Mouse (Mus musculus): ENCODE data around the gene Atf6. TPM values are rescaled to one million over a fixed set of nuclear protein-coding genes. Genes with fewer than 3 reads are reported as not detected.

Gene Atf6
- total RNA-seq, 2 experiments from 2014 or later, result 14.1 to 14.8 TPM

DNA sequence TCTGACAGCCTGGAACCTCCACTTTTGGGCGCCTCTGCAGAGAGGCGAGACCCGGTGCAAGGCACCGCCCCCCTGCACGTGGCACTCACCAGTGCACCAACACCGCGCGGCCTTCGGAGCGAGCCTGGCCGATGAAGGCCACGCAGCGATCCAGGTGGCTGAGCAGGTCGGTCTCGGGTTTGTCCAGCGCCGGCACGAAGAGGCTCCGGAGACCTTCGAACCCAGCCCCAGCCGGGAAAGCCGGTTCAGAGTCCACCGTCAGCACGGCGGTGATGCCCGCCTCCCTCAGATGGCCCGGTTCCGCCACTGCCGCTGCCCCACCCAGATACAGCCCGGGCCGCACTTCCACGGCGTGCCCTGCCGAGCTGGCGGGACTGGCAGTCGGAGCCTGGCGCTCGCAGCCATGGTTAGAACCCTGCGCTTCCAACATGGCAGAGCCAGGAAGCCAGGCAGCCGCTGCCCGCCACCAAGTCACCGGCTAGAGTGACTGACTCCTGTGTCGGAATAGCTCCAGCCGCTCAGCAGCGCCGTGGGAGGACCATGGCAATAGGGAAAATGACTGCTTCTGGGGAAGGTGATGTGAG lies 17.5 kb upstream of the Atf6 start, which contains the start of the genes Gm26620 and Dusp12:
Gene Gm26620, plus strand, starts transcription at position 88 of the 584 bp plus-strand sequence.
Gene Dusp12, minus strand, starts transcription at position 563 of the 584 bp plus-strand sequence.
- intact Hi-C loops (cut with DNase I), result no loop called here
- DNase-seq, result peak; percentile 89

- DNase-seq, result no peak
- intact Hi-C loops (cut with DNase I), result no loop called here
Measured at GRCm38 (mm10) chr1:170884390-170884789, 16.8 kb upstream of the Atf6 start.

DNA sequence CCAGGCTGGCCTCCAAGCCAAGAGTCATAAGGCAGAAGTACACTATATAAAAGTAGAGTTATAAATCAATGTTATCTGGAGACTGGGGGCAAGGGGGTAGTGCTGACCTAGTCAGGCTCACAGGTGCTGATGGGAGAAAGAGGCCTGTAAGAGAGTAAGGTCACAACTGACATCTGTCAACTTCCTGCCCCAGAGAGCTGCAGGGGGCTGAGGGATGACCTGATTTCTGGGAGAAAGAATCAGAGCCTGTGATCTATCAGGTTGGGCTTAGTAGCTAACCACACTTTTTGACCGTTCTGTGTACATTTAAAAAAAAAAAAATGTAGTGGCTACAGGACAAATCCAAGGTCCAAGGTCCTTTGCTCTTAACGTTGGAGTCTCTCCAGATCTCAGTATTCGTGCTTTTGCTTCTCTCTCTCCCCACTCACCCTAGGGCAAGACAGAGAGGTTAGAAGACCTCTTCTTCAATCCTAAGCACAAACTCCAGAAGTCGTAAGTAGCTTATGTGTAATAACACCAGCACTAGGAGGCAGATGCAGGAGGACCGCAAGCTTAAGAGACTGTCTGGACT lies 15.4 kb upstream of the Atf6 start:
- DNase-seq, result no peak
- intact Hi-C loops (cut with DNase I), result no loop called here

DNA sequence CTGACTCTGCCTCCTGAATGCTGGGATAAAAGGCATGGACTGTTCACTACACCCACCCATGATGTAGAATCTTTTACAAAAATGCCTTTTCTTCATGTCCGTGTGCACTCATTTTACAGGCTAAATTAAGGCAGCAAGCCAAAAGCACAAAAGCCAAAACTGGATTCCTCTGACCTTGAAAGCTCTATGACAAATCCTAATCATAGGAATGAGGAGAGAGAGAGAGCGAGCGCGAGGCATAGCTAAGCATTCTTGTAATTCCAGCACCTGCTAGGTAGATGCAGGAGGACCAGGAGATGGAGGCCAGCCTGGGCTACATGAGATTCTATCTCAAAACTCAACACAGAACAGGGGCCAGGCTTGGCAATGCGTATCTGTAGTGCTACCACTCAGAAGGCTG lies 9.3 kb upstream of the Atf6 start:
- DNase-seq, result no peak
- intact Hi-C loops (cut with DNase I), result no loop called here

- DNase-seq, result no peak
- intact Hi-C loops (cut with DNase I), result no loop called here
Measured at GRCm38 (mm10) chr1:170875676-170876075, 8.1 kb upstream of the Atf6 start.

DNA sequence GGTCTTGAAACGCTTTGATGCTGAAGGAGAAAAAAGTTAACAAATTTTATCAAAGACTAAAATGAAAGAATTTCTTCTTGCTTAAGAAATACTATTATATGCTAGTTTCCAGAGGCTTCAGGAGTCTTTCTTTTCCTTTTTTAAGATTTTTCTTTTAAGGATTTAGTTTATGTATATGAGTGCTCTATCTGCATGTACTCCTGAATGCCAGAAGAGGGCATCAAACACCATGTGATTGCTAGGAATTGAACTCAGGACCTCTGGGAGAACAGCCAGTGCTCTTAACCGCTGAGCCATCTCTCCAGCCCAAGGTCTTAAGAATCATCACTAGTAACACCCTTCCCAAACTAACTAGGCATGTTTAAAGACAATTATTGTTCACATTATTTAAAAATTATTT lies 4.4 kb upstream of the Atf6 start:
- intact Hi-C loops (cut with DNase I), result no loop called here
- DNase-seq, result no peak

GRCm38 (mm10) chr1:170871402-170871801 lies 3.8 kb upstream of the Atf6 start:
- intact Hi-C loops (cut with DNase I), result no loop called here
- DNase-seq, result no peak

DNA sequence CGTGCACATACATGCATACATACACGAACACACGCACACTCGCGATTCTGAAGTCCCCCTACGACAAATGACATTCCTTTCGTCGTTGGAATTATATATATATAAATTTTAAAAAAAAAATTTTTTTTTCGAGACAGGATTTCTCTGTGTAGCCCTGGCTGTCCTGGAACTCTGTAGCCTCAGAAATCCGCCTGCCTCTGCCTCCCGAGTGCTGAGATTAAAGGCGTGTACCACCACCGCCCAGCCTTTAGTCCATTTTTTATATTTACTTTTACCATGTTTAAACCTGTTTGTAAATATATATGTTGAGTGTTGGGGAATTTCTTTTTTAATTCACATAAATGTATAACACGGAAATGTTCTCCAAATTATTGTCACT lies 1.3 kb upstream of the Atf6 start:
- intact Hi-C loops (cut with DNase I), result no loop called here
- no peak for DNase-seq

DNA sequence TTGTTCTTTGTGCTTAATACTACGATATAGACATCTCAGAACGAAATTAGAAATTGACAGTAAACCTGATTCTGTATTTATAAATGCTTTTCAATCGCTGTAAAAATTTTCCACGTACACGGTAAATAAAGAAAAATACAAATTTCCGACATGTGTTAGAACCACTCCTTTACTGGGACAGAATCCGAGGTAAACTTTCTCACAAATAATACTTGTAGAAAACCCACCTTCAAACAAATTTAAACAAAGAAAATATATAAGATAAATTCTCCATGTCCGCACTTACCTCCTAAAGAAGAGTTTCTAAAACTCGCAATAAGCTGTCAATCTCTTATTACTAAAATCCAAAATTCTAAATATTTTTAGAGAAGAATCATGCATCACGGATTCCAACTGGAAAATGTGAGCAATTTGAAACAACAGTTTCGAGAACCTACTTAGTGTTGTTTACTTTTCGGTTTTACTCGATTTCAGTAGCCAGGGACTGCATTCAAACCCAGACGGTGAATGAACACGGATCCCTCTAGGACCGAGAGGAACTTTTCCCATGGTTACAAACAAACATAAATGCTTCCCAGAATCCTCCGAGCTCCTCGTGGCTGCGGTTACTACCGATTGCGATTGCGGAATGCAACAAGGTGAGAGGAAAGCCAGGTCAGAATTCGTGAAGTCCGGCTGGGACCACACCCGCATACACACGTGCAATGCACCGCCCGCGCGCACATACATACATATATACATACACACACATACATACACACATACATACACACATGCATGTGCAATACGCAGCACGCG lies 735 bp upstream of the Atf6 start:
- intact Hi-C loops (cut with DNase I), result no loop called here
- DNase-seq, result peak; percentile 51

- intact Hi-C loops (cut with DNase I), result no loop called here
- no peak for DNase-seq
Measured at GRCm38 (mm10) chr1:170866992-170867690, 430 bp downstream of the Atf6 start.

GRCm38 (mm10) chr1:170865406-170865805 lies 2.2 kb downstream of the Atf6 start:
- intact Hi-C loops (cut with DNase I), result no loop called here

DNA sequence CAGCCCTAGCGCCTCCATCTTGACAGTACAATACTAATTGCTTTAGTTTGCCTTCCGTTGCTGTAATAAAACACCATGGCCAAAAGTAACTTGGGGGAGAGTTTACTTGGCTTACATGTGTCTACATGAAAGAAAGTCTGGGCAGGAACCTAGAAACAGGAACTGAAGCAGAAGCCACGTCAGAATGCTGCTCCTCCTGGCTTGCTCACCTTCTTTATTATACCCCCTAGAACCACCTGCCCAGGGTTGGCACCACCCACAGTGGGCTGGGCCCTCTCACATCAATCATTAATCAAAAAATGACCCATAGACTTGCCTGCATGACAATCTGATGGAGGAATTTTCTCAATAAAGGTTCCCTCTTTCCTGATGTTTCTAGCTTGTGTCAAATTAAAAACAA lies 2.8 kb downstream of the Atf6 start:
- intact Hi-C loops (cut with DNase I), result no loop called here
- DNase-seq, result no peak

More at GRCm38 (mm10) chr1:170865406-170865805, 2.2 kb downstream of the Atf6 start:
- no peak for DNase-seq

GRCm38 (mm10) chr1:170864234-170864633 lies 3.3 kb downstream of the Atf6 start:
- intact Hi-C loops (cut with DNase I), result no loop called here
- DNase-seq, result no peak

GRCm38 (mm10) chr1:170863033-170863432 lies 4.5 kb downstream of the Atf6 start:
- no peak for DNase-seq
- intact Hi-C loops (cut with DNase I), result no loop called here

DNA sequence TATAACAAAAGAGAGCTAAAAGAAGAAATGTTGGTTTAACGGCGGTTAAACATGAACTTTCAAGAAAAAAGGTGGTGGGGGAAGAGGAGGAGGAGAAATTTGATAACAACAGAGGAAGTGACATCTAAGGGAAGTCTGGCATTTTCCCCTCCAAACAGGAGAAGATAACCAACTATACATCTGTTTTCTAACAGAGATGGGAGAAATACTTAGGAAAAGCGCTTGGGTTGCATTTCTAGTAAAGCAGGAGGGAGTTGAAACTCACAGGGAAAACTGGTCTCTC lies 5.2 kb downstream of the Atf6 start:
- intact Hi-C loops (cut with DNase I), result no loop called here
- DNase-seq, result no peak

DNA sequence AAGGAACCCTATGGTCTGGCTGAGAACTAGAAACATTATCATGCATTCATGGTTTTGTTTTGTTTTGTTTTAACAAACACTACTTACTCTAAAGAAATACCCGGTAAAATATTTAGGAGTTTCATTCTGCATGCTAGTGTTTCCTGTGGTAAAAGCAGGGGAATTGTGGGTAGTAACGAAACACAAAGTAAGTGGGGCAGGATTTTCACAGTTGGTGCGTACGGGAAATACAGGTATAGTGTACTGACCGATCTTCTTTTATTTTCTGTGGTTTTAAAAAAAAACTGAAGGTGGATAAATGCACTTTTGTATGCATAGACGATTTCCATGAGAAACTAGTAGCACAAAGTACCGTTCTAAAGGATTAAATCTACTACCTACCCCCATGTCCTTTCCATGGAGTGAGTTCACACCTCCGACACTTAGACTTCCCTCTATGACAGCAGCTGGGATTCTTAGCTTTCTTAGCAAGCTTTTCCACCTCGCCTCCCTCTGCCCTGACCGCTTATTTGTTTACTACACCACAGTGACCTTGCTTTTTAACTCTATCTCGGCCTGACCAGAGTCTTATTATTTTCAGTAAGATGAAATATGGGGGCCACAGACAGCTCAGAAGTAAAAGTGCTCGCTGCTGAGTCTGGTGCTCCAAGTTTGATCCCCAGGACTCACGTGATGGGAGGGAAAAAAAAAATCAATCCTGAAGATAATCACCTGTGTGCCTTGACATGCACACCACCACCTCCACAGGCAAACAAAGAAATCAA lies 5.7 kb downstream of the Atf6 start:
- intact Hi-C loops (cut with DNase I), result no loop called here
- no peak for DNase-seq

GRCm38 (mm10) chr1:170858872-170859271 lies 8.7 kb downstream of the Atf6 start:
- intact Hi-C loops (cut with DNase I), result no loop called here

DNA sequence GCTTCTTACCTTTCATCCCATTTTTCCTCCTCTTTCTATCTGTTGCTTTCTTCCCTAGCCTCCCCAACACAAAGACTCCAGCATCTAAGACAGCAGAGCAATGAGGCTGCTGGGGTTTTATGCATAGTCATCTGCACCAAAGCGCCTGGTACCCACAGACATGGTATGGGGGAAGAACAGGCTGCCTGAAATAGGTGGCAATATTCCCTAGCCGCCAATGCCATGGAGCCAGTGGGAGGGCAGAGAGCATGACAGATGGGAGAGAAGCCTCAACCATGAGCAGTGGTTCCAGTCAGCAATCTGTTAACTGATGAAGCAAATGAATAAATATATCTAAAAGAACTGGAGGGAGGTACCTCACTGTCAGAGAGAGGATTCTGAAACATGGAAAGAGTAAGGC lies 10.2 kb downstream of the Atf6 start:
- intact Hi-C loops (cut with DNase I), result no loop called here
- DNase-seq, result no peak

More at GRCm38 (mm10) chr1:170858872-170859271, 8.7 kb downstream of the Atf6 start:
- DNase-seq, result no peak

- intact Hi-C loops (cut with DNase I), result no loop called here
- no peak for DNase-seq
Measured at GRCm38 (mm10) chr1:170855056-170855760, 12.4 kb downstream of the Atf6 start.

- intact Hi-C loops (cut with DNase I), result no loop called here
- DNase-seq, result no peak
Measured at GRCm38 (mm10) chr1:170853604-170854003, 14.0 kb downstream of the Atf6 start.
